Mouse (Mus musculus) spleen, adult 2 months (tissue): ENCODE data around the gene Syt8. TPM values are rescaled to one million over a fixed set of nuclear protein-coding genes. Genes with fewer than 3 reads are reported as not detected.

Experiments
- DNase-seq, 2 experiments: peaks; one replicate each; pipeline versions ENCODE4 v3.0.0 to v3.0.0-alpha.2; 2012 to 2021; ENCODE audit warnings: low spot score in 2 of 2, low read depth in 1 of 2
- H3K27ac ChIP-seq: fragments of 200-500 bp; 2 replicates; pipeline ENCODE4 v1.5.1; 2012; ENCODE audit warnings: low read length, inconsistent platforms; ENCODE audit not compliant: insufficient read depth
- H3K27me3 ChIP-seq: fragments of 200-500 bp; 2 replicates; pipeline ENCODE4 v1.6.1; 2012; ENCODE audit warnings: mild to moderate bottlenecking, moderate library complexity, low read length, inconsistent platforms; ENCODE audit not compliant: control insufficient read depth, insufficient read depth
- H3K36me3 ChIP-seq: fragments of 200-500 bp; 2 replicates; pipeline ENCODE4 v1.6.1; 2012; ENCODE audit warnings: mild to moderate bottlenecking, low read length, inconsistent platforms; ENCODE audit not compliant: control insufficient read depth, insufficient read depth
- H3K4me1 ChIP-seq: fragments of 200-500 bp; 2 replicates; pipeline ENCODE4 v1.6.1; 2011; ENCODE audit warnings: inconsistent platforms; ENCODE audit not compliant: control insufficient read depth, insufficient read depth, insufficient read length
- H3K4me3 ChIP-seq: fragments of 200-500 bp; 2 replicates; pipeline ENCODE4 v1.5.1; 2011; ENCODE audit warnings: mild to moderate bottlenecking, inconsistent platforms; ENCODE audit not compliant: insufficient read depth, insufficient read length; ENCODE audit errors: extremely low read depth
- CTCF ChIP-seq: fragments of 200-500 bp; IDR thresholded peaks from 2 replicates; pipeline ENCODE4 v1.5.1; 2011; ENCODE audit warnings: mild to moderate bottlenecking, inconsistent platforms; ENCODE audit not compliant: insufficient read depth, insufficient read length, insufficient replicate concordance; ENCODE audit errors: extremely low read depth
- POLR2A ChIP-seq: fragments of 200-500 bp; IDR thresholded peaks from 2 replicates; pipeline ENCODE4 v1.6.1; 2011; ENCODE audit warnings: low read depth, low read length, inconsistent platforms
- WGBS: fragments of 180-500 bp; shearing (Covaris S2); methylation state at CpG from one replicate; pipeline ENCODE4 v1.1.7; 2018; 5-methylcytosine and 5-hydroxymethylcytosine counted together
- polyA plus RNA-seq: library from polyadenylated mRNA; depleted of rRNA; stranded (reverse); fragments of >200 nt; gene quantifications from 2 replicates; pipeline ENCODE4 v1.2.3, GENCODE M21; 2012

Syt8 gene
- polyA plus RNA-seq, 1 experiment = 0.94 TPM

DNA sequence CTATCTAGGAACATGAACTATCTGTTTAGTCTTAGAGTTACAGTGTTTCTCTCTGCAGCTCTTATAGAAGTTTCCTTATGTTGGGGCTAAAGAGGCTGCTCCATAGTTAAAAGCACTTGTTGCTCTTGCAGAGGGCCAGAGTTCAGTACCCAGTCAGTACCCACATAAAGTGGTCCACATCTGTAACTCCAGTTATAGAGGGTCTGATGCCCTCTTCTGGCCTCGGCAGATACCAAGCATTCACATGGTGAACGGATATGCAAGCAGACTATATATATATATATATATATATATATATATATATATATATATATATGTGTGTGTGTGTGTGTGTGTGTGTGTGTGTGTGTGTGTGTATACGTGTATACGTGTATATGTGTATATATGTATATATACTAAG, 26.7 kb upstream of the Syt8 start:
- WGBS = 53% methylated on average over 4 of the region's 4 CpGs
- no peak overlapping the region for H3K27ac ChIP-seq
- TF ChIP-seq POLR2A (no peak), CTCF (no peak)

DNA sequence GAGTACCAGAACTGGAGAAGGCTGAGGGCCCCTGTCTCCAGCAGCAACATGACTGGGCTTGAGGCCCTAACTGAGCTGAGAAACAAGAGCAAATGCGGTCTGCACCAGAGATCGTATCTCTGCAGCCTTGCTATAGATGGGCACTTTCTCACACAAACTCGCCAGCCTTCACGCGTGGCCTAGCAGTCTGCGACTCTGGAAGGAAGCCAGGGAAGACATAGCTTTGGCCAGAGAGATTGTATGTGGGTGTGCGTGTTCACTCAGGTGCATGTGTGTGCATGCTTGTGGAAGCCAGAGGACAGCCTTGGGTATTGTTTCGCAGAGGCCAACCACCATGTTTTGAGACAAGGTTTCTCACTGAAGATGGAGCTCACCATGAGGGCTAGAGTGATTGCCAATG, 26.0 kb upstream of the Syt8 start:
- H3K27ac ChIP-seq = no peak overlapping the region
- H3K27me3 ChIP-seq = no peaks in the 10 kb centered on the region
- H3K4me1 ChIP-seq = no peaks in the 10 kb centered on the region
- no peaks in the 10 kb centered on the region for H3K36me3 ChIP-seq
- 89% methylated on average over 8 of the region's 8 CpGs for WGBS
- DNase-seq = no peak
- no peak overlapping the region for H3K4me3 ChIP-seq
- TF ChIP-seq CTCF (no peak), POLR2A (no peak)

More for the DNA sequence above, 26.7 kb upstream of the Syt8 start:
- Histone ChIP-seq H3K27me3 (no peaks in the 10 kb centered on the region), H3K4me1 (no peaks in the 10 kb centered on the region; the same call in 1 of the 2 replicates), H3K4me3 (no peak overlapping the region), H3K36me3 (no peaks in the 10 kb centered on the region)
- DNase-seq = no peak

DNA sequence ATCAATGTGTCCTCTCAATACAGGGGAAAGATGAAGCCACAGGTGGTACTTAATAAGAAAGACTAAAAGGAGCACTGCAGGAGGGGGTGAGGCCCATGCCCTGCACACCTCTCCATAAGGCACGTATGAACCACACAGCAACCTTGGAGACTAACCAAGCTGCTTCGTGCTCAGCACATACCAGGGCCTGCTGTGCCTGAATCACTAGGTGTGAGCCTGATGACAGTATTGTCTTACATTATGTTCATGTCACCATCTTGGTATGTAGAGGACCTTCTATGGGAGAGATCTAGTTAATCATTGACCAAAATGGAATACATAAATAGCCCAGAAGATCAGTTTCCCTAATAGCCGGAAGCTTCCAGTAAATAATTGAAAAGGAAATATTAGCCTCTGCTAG, 25.0 kb upstream of the Syt8 start:
- no peak overlapping the region for H3K4me3 ChIP-seq
- H3K27ac ChIP-seq = no peak overlapping the region
- 93% methylated on average over 3 of the region's 3 CpGs for WGBS
- no peaks in the 10 kb centered on the region for H3K27me3 ChIP-seq
- no peaks in the 10 kb centered on the region for H3K36me3 ChIP-seq
- DNase-seq = no peak
- no peak for TF ChIP-seq CTCF
- TF ChIP-seq POLR2A = no peak
- H3K4me1 ChIP-seq = no peaks in the 10 kb centered on the region

DNA sequence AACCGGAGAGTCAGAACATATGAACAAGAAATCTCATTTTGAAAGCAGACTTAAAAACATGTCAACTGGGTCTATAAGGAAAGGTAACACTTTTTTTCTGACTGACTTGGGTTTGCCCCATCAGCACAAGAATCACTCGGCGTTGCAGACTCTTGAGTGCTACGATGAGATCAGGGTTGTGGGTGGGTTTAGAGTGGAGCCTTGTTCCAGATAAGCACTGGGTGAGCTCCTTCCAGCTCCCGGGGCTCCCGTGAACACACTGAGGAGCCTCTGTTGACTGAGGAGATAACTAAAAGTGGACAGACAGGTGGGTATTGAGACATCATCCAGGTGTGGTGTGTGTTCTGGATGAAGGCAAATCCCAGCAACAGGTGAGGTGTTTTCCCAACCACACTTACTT, 21.4 kb upstream of the Syt8 start:
- no peak overlapping the region for H3K27ac ChIP-seq
- DNase-seq = no peak
- H3K36me3 ChIP-seq = no peaks in the 10 kb centered on the region
- TF ChIP-seq POLR2A (no peak), CTCF (no peak)
- no peak overlapping the region for H3K4me3 ChIP-seq
- no peaks in the 10 kb centered on the region for H3K4me1 ChIP-seq
- H3K27me3 ChIP-seq = no peaks in the 10 kb centered on the region
- WGBS = 89% methylated on average over 6 of the region's 6 CpGs

DNA sequence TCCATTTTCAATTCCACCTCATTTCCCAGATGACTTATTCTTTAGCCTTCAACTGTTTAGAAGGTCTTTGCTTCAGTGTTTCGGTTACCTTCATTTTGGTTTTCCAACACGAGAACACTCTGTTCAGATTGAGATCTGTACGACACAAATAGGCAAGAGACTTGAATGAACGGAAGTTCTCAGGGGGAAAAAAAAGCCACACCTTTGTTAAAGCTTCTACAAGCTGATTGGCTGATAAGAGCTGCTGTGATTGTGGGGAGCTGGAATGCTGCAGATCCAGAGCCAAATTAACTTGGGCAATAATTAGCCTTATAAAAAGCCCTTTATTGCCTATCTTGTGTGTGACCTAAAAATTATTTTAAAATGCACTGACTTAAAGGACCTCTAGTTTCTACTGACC, 19.3 kb upstream of the Syt8 start:
- Histone ChIP-seq H3K4me3 (no peak overlapping the region), H3K27me3 (no peaks in the 10 kb centered on the region), H3K4me1 (no peaks in the 10 kb centered on the region), H3K36me3 (no peaks in the 10 kb centered on the region), H3K27ac (no peak overlapping the region)
- DNase-seq = no peak
- 75% methylated on average over 4 of the region's 4 CpGs for WGBS
- TF ChIP-seq CTCF (no peak), POLR2A (no peak)

DNA sequence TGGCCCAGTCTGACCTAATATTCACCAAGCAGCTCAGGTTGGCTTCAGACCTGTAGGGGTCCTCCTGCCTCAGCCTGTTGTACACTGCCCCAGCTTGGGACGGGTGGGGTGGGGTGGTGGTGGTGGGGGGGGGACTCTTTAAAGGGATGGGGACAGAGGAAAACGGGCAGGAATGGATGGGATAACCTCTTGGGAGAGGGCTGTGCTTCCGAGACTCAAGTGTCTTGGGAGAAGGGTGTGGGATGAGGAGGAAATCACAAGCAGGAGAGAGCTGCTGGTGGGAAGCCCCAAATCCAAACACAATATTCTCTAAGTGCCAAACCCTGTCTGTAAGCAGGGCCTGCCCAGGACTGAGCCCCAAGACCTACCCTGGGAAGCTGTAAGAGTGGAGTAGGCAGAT, 18.4 kb upstream of the Syt8 start:
- TF ChIP-seq POLR2A = no peak

DNA sequence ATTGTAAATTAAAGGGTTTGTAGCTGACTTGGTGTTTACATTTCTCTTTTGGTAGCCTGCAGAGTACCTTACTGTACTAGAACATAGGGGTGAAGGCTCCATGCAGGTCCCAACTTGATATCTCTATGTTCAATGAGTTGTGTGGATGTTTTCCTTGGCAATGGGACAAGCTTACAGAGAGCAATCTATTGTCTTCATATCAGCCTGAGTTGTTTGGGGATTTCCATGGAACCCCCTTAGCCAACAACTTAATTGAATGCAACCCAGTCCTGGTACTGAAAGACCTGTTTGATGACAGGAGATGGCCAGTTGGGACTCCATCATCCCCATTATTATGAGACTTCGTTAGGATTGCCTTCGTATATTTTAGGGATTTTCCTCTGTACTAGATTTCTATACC, 16.6 kb upstream of the Syt8 start:
- no peak overlapping the region for H3K27ac ChIP-seq
- no peaks in the 10 kb centered on the region for H3K27me3 ChIP-seq
- H3K36me3 ChIP-seq = no peaks in the 10 kb centered on the region
- peaks cover 3% of the 10 kb centered on the region; the same call in 1 of the 2 replicates for H3K4me1 ChIP-seq
- no peak for TF ChIP-seq CTCF
- no peak for TF ChIP-seq POLR2A
- no peak overlapping the region for H3K4me3 ChIP-seq
- DNase-seq = no peak
- 94% methylated on average over 2 of the region's 2 CpGs for WGBS

More for the DNA sequence above, 18.4 kb upstream of the Syt8 start:
- WGBS = 87% methylated on average over 3 of the region's 3 CpGs
- H3K4me3 ChIP-seq = no peak overlapping the region
- H3K4me1 ChIP-seq = no peaks in the 10 kb centered on the region
- no peaks in the 10 kb centered on the region for H3K36me3 ChIP-seq
- H3K27me3 ChIP-seq = no peaks in the 10 kb centered on the region
- no peak overlapping the region for H3K27ac ChIP-seq
- DNase-seq = no peak
